Mouse (Mus musculus) granulocyte monocyte progenitor cell, adult 5-6 weeks (primary cell): Measurements from ENCODE around the gene Kcnd3. TPM values are rescaled to one million over a fixed set of nuclear protein-coding genes. Genes with fewer than 3 reads are reported as not detected.

Source experiments
- ATAC-seq: replicated peaks from 2 replicates; pipeline ENCODE4 v1.8.0; 2016; ENCODE audit warnings: mild to moderate bottlenecking, moderate TSS enrichment, inconsistent platforms; ENCODE audit not compliant: poor library complexity, severe bottlenecking
- total RNA-seq, 2 experiments: library from RNA; stranded (forward) in 1 of 2; stranded (reverse) in 1 of 2; fragments of 200-712, 200-1000 nt in 1 of 2; fragments of >200 nt in 1 of 2; fragmentation: Nextera tagmentation in 1 of 2; gene quantifications; 2 replicates each; pipeline ENCODE4 v1.2.3; 2014 to 2017

Gene Kcnd3
- total RNA-seq, 2 experiments from 2014 or later, result not detected

- no peak for ATAC-seq
Measured at GRCm38 (mm10) chr3:105453214-105453950, 1.3 kb downstream of the Kcnd3 start.

DNA sequence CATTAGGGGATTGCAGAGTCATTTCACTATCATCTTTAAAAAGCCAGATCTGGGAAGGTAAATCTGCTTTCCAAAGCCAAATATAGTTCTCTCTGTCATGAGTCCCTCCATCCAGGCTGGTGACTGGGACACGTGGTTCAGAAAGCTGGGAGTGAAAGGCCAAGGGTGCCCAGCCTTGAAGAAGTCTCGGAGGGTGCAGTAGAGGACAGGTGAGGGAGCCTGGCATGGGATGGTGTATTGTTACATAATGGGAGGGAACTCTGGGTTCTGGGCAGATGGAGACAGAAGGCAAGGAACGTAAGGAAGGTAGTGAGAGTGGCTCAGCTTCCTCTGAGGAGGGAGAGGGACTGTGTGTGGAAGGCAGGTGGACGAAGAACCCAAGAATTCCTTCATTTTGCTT is 5.5 kb downstream of the Kcnd3 start:
- ATAC-seq, result no peak

DNA sequence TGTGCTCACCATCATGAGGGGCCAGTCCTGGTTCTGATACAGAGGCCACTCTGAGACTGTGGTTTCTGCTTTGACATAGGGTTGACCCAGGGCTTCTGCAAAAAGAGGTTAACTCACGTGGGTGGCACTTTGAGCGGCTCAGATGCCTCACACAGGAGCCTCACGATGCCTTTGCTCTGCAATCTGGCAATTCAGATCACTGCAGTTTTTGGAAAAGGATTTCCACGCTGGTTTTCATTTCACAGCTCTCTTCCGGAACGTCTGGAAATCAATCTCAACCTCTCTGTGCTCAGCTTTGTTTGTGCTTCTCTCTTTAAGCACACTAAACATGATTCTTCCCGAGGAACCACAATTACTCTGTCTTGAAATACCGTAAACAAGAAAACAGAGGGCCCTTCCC is 14.4 kb downstream of the Kcnd3 start:
- ATAC-seq, result no peak

- no peak for ATAC-seq
Measured at GRCm38 (mm10) chr3:105472564-105472963, 20.4 kb downstream of the Kcnd3 start.

DNA sequence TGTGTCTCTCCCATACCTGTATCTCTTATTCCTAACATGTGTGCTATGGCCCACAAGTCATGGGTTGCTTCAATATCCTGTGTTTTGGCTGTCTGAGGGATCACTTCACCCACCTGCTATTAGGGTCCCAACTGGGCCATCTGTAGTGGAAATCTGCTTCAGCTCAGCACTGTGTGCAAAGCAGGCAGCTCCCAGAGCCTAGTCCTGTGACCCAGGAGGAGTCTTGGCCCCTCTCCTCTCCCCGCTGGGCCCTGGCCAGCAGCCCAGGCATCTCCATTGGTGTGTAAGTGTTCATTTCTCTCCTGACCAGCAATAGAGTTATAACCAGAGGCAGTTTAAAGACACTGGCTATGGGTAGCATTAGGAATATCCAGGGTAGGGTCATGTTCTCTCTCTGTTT is 24.3 kb downstream of the Kcnd3 start:
- ATAC-seq, result no peak

- ATAC-seq, result no peak
Measured at GRCm38 (mm10) chr3:105478876-105479275, 26.7 kb downstream of the Kcnd3 start.

DNA sequence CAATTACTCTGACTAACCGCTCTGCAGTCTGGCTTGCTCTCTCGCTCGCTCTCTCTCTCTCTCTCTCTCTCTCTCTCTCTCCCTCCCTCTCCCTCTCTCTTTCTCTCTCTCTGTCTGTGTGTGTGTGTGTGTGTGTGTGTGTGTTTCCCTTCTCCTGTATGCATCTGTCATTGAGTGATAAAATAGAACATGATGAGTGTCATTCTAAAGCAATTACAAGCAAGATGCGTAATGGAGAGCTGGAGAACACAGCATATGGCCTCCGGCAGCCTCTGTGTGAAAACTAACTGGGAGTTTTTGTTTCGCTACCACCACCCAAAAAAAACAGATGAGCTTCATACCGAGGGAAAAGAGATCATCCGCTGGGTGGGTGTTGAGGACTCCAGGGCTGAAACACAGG is 29.3 kb downstream of the Kcnd3 start:
- ATAC-seq, result no peak

DNA sequence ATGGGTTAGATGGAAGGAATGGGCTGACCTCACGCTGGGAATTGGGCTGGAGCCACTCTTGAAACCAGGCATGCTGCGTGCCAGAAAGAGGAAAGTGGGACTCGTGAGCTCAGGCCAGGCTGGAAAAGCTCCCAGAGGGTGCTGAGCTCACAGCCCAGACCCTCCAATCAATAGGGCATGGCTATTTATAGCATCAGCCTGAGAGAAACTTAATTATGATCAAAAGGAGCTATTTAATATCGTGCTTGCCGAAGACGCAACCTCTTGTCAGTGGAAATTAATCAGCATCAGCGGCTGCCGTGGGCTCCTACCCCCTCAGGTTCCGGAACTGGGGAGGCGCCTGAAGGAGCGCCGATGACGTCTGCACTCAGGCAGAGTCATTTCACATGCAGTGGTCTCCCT is 31.5 kb downstream of the Kcnd3 start:
- ATAC-seq, result no peak

- ATAC-seq, result no peak; the same call in 1 of the 2 replicates
Measured at GRCm38 (mm10) chr3:105487171-105487570, 35.0 kb downstream of the Kcnd3 start.

DNA sequence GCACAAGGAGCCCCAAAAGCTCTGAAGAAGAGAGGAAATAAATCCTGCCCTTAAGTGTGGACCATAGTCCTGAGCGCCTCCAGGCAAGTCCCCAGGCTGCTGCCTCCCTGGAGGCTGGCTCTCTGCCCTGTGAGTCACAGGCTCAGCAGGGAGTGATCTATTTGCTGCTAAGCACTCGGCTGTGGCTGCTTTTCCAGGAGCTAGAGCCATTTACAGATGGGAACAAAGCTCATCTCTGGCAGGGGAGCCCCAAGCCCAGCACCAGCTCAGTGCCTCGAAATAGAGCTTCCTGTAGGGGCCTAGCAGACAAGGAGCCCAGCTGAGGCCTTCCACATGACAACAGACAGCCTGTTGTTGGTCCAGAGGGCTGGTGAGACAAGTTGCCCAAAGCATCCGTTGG is 37.5 kb downstream of the Kcnd3 start:
- ATAC-seq, result no peak

DNA sequence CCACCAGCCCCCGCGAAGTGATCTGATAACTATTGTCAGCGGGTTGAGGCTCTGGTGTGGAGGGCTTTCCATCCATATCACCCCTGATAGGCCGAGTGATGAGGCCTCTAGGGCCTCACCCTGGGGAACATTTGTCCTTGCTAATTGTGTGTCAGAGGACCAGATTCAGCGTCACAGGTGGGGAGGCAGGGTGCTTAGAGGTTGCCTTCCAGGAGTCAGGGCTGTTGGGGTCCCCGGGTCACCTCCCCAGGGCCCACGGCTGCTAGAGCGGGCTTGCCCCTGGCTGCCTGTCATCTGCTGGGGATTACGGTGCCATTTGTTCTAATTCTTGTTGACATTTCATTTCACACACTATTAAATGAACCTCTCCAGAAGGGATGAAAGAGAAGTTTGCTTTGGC is 42.8 kb downstream of the Kcnd3 start:
- no peak for ATAC-seq

GRCm38 (mm10) chr3:105496216-105496615 is 44.1 kb downstream of the Kcnd3 start:
- no peak for ATAC-seq

DNA sequence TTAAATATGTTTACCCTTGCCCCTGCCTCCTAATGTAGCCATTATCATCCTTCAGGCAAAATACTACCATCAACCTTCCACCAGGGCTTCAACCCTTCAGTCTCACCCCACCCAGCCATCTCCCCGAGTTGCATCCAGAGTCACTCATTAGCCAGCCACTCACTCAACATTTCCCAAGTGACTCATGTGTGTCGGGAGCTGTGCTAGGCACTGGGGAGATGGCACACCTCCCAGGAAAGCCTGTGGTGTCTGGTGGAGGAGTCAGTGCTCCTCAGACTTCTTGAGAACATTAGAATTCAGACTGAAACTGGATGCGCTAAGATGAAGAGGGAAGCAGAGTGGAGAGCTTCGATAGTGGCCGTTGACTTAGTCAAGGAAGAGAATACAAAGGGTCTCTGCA is 44.8 kb downstream of the Kcnd3 start:
- ATAC-seq, result no peak

- no peak for ATAC-seq
Measured at GRCm38 (mm10) chr3:105501071-105501470, 48.9 kb downstream of the Kcnd3 start.

- no peak for ATAC-seq
Measured at GRCm38 (mm10) chr3:105504272-105504671, 52.1 kb downstream of the Kcnd3 start.

DNA sequence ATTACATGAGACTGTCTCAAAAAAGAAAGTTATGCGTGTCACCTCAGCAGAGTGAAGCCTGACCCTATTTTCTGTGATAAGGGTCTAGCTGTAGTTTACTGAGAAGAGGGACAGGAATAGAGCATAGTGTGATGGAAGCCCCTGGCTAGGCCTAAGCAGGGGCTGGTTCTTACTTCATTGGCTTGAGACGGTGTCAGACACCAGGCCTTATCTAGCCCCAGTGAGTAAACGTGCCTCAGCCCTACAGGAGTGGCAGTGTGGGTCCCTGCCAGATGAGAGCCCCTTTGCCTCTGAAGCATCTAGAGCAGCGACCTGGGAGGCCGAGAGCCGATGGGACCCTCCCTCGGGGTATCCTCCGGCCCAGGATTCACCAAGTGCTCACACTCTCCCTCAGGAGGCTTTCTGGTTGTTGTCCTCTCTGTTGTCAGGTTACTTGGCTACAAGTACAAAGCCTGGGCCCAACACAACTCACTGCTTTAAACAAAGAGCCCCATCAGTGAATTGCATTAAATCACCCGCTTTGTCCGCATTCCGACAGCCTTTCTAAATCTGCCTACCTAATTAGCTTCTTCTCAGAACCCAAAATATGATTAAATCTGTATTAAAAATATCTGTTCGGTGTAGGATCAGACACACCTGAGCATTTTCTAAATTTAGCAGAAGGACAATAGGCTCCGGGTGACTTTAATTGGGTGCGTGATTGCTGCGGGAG is 53.2 kb downstream of the Kcnd3 start:
- no peak for ATAC-seq

- no peak for ATAC-seq
Measured at GRCm38 (mm10) chr3:105505873-105506170, 53.7 kb downstream of the Kcnd3 start.

DNA sequence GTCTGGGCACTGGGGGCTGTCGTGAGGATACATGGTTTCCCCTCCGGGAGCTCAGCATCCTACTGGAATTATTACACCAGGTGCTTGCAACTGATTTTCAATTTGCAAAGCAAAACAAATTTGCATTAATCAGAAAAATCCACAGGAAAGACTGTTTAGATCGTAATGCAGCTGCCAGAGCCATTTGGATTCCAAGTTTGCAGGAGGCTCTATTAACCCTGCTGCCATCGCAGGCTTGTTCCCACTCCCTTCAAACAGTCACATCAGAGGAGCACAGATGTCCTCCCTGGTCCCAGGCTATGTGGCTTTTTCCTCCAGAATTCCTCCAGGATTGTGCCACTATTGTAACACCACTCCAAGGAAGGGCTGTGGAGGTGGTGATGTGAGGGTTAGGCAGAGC is 54.5 kb downstream of the Kcnd3 start:
- no peak for ATAC-seq

DNA sequence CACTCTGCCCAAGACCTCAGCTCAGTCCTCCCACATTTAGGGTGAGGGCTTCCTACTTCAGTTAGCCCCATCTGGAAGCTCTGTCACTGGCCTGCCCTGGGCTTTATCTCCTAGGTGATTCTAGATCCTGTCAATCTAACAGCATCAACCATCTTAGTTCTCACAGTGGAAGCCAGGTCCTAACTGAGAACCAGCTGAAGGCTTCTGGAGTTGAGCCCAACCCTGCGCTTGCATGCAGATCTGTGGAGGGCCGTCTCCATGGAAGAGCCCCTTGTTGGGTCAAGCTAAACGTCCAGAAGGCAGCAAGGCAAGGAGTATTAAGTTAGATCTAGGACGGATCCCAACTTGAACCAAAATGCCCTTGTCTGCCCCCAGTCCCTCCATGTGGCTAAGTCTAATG is 57.2 kb downstream of the Kcnd3 start:
- no peak for ATAC-seq

DNA sequence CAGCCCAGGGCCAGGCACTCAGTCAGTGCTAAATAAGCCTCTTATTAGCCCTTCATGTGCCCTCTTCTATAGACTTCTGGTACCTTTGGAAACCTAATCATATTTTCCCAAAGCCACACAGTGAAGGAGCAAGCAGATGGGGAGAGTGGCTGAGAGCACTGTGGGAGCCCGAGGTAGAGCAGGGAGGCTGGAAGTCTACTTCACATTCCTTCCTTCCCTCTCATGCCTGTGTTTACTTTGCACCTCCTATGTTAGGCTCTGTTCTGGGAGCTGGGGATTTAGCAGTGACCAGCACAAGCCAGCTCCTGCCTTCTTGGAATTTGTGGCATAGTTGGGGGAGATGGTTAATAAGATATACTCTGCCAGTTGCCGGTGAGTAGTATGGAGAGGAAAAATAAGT is 59.7 kb downstream of the Kcnd3 start:
- ATAC-seq, result no peak

- no peak for ATAC-seq
Measured at GRCm38 (mm10) chr3:105514215-105514614, 62.1 kb downstream of the Kcnd3 start.

DNA sequence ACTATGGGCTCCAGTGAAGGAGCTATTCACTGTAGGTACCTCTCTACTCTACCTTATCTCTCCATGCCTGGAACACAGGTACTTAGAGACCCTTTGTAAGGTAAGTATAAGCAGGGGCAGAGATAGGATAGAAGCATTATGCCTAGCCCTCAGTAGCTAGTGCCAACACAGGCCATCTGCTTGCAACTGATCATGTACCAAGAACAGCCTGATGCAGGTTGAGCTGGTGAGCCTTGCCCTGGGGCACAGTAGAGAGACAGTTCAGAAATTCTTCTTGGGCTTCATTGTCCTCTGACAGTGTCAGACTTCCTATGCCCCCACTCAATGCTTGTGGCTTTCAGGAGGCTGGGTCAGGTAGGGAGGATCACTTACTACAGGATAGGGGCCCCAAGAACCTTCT is 62.9 kb downstream of the Kcnd3 start:
- no peak for ATAC-seq
